Mouse (Mus musculus): ENCODE data around the gene Poldip3.

Poldip3 gene

DNA sequence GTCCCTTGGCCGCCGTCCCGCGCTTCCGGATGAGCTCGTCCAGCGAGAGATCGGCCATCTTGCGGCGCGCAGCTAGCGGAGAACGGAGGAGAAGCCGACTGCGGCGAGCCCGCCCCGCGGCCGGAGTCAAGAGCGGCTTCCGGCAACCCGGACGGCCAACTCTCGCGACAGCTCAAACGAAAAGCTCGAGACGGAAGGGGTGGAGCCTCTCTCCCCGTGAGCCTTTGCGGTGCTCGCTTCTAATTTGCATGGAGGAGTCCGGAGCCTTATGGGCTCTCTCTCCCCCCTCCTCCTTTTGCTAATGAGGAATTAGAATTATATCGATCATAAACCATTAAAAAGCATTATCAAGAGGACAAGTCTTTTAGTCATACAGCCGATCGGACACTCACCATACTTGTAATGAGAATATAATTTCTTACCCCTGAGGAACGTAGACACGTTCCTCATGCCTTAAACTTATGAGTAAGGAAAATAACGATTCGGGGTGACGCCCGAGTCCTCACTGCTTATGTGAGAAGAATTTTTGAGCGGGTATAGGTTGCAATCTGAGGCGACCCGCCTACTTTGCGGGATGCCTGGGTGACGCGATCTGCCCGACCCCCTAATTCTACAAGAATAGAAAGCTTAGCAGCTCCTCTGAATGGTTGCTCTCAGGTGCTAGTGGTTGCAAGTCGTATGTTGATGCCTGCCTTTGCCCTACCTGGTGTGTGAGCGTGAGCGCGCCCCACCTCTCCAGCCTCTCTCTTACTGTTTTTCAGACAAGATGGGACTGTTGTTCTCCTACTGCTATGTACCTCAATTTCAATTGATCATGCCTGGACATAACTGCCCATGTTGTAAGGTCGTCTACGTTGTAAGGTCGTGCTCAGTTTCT is at the start of gene Poldip3:
TSS of gene Poldip3 (minus strand) at position 189 of the 877 bp plus-strand sequence.
- DNase-seq (ENCODE audit: low read depth, low spot score): peak; percentile 99

- DNase-seq (ENCODE audit: low read depth, low spot score): no peak
Measured at GRCm38 (mm10) chr15:83193413-83193812, 44.2 kb upstream of the Poldip3 start.

DNA sequence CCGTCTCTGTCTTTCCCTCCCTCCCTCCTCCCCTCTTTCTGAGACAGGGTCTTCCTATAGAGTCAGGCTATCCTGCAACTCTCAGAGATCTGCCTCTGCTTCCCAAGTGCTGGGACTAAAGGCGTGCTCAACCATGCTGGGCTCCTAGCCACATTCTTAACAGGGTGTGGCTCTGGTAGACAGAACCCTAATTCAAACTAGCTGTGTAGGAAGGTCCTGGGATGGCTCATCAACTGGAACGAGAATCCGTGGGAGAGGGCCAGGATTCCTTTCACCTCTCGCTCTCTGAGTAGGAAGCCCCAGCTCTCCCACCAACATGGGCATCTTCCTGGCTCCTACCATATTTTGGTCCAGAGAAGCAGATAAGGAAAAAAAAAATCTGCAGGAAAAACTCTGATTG is 33.2 kb upstream of the Poldip3 start:
- DNase-seq (ENCODE audit: low read depth, low spot score): no peak

GRCm38 (mm10) chr15:83181800-83182330 is 32.7 kb upstream of the Poldip3 start:
- no peak for DNase-seq (ENCODE audit: low read depth, low spot score)

DNA sequence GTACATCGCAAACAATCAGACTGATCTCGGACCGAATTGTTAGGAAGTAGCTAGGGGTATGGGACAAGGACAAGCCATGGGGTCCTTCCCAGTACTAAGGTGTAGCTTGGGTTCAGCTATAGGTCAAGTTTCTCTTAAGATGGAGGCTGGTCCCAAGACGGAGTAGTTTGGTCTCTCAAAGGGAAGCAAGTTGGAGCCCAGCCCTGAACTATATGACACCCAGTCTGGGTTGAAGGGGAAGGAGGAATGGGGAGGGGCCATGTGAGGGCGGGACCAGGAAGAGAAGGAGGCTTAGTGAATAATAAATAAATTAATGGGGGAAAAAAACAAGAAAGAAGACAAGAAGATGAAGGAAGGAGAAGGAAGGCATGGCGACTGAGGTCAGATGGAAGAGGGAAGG is 30.8 kb upstream of the Poldip3 start:
- no peak for DNase-seq (ENCODE audit: low read depth, low spot score)

- DNase-seq (ENCODE audit: low read depth, low spot score): no peak
Measured at GRCm38 (mm10) chr15:83176653-83177052, 27.5 kb upstream of the Poldip3 start.

GRCm38 (mm10) chr15:83173914-83174884 is 25.0 kb upstream of the Poldip3 start:
- no peak for DNase-seq (ENCODE audit: low read depth, low spot score)

- peak; percentile 20 for DNase-seq (ENCODE audit: low read depth, low spot score)
Measured at GRCm38 (mm10) chr15:83172492-83173429, 23.6 kb upstream of the Poldip3 start, which contains the start of gene Cyb5r3. TSS of gene Cyb5r3 (minus strand) at chr15:83172592.

- DNase-seq (ENCODE audit: low read depth, low spot score): peak; percentile 97
Measured at GRCm38 (mm10) chr15:83171712-83172481, 22.7 kb upstream of the Poldip3 start.

GRCm38 (mm10) chr15:83170956-83171659 is 21.9 kb upstream of the Poldip3 start:
- DNase-seq (ENCODE audit: low read depth, low spot score): no peak

GRCm38 (mm10) chr15:83169772-83170722 is 20.9 kb upstream of the Poldip3 start:
- DNase-seq (ENCODE audit: low read depth, low spot score): no peak

DNA sequence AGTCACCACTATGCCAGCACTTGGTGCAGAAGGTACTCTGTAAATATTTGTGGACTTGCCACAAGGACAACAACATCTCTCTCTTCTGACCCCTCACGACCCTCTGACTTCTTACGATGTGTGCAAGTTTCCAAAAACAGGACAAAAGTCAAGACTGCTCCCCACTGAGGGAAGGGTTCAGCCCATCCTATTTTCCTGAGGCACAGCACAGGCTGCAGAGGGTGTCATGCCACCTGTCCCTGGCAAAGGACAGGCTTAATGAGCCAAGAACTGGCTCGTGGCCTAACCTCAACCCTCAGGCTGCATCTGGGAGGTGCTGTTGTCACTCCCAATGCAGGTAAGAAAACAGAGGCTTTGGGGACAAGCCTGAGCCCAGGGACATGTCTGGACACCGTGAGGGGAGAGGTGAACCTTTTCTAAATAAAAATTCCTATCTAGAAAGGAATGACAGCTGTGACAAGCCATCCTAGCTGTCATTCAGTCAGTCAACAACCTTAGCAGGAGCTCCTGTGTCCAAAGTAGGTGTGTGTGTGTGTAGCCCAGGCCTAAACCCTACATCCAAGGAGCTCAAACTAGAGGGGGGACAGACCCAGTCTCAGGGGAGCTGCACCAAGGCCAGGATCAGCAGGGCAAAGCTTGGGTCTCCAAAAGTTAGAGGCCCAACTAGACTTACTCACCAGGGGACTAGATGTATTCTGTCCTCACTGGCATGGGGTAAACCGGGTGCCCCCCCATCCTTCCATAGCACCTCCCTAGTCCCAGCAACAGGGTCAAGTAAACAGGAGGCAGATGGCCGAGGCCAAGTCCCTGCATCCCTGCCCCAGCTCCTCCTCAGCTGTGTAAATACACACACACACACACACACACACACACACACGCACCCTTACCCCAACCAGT is 19.9 kb upstream of the Poldip3 start:
- no peak for DNase-seq (ENCODE audit: low read depth, low spot score)

DNA sequence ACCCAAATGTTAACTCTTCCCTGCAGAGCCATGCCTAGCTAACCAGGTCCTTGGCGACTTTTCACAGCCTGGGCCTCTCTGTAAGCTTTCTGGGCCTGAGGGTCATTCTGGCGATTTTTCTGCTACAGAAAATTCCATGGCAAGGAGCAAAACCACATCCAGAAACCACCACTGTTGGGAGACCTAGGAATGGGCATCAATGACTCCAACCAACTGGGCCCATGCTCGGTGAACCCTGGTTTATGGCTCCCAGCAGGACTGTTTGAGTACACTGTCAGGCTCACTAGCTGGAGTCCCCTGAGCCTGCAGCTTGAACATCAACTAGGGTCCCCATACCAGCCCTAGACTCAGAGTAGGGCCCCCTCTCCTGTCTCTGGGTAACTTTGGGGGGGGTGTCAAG is 19.1 kb upstream of the Poldip3 start:
- no peak for DNase-seq (ENCODE audit: low read depth, low spot score)

DNA sequence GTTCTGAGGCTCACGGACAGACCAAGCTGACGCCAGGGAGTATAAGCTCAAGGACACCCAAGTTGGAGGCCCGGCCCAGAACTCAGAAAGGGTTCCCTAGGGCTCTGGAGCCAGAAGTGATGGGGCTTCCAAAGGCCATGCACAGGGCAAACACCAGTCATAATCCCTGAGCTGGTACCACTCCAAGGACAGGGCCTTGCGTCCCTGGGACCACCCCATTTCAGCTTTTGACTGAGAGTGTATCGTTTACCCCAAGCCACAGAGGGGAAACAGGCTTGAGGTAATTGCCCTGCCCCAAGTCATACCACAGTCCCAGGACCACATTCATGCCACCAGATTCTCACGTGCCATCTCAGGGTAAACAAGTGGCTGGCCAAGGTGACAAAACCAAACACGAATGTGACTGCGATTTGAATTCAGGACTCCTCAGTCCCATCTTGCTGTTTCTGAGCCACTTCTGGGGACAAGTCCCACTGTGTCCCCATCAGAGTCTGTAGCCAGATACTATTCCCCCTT is 18.4 kb upstream of the Poldip3 start:
- DNase-seq (ENCODE audit: low read depth, low spot score): no peak

- peak; percentile 19 for DNase-seq (ENCODE audit: low read depth, low spot score)
Measured at GRCm38 (mm10) chr15:83167126-83167525, 17.9 kb upstream of the Poldip3 start.

DNA sequence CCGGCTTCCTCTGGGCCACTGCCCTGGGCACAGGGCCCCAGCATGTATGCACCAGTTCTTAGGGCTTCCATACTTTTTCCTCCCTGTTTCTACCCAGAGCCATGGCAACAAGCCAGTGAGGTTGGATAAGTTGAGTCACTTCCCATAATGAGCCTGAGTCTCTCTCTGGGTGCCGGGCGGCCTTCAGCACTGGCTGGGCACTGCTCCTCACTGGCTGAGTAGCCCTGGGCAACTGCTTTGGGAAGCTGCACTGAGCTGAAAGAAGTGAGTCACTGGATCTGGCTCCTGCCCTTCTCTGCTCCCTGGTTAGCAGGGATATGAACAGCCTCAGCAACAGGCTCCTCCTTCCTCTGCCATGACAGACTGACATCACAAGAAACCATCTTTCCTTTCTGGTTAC is 17.5 kb upstream of the Poldip3 start:
- DNase-seq (ENCODE audit: low read depth, low spot score): no peak

Measured in forelimb bud, embryonic 11.5 days (tissue).